Mouse (Mus musculus) E14TG2a.4 (cell line): Measurements from ENCODE around the gene Apoe.

Source experiments
- CTCF ChIP-seq: conservative IDR thresholded peaks from 2 replicates; pipeline ENCODE4 v1.5.1; 2014; ENCODE audit warnings: low read length
- NANOG ChIP-seq: IDR thresholded peaks from 2 replicates; pipeline ENCODE4 v1.6.1; 2014; ENCODE audit warnings: borderline replicate concordance, low read length, mixed read lengths
- POU5F1 ChIP-seq: IDR thresholded peaks from 2 replicates; pipeline ENCODE4 v1.6.1; 2014; ENCODE audit warnings: low read length, borderline replicate concordance

GRCm38 (mm10) chr7:19682979-19683378 lies 16.0 kb downstream of the Apoe start:
- TF ChIP-seq CTCF = no peak
- no peak for TF ChIP-seq POU5F1
- TF ChIP-seq NANOG = no peak
